Mouse (Mus musculus) MEL (cell line): ENCODE measurements around the gene Faap100.

ENCODE experiments used
- CTCF ChIP-seq, 3 experiments: IDR thresholded peaks in 2 of 3; conservative IDR thresholded peaks in 1 of 3; 2 replicates each; pipeline ENCODE4 v1.5.1; 2011 to 2012; ENCODE audit warnings: low read length in 3 of 3, low read depth in 2 of 3, mild to moderate bottlenecking in 2 of 3, improper control_type of control experiment in 1 of 3, inconsistent platforms in 1 of 3, mixed read lengths in 1 of 3, moderate library complexity in 1 of 3; ENCODE audit not compliant: control insufficient read depth in 1 of 3, insufficient read depth in 1 of 3, poor library complexity in 1 of 3, severe bottlenecking in 1 of 3
- E2F4 ChIP-seq: IDR thresholded peaks from 2 replicates; pipeline ENCODE4 v1.6.1; 2011; ENCODE audit warnings: low read depth, low read length, improper control_type of control experiment, borderline replicate concordance
- ETS1 ChIP-seq: IDR thresholded peaks from 2 replicates; pipeline ENCODE4 v1.6.1; 2012; ENCODE audit warnings: low read depth, mild to moderate bottlenecking, inconsistent platforms, low read length, improper control_type of control experiment, moderate library complexity
- GATA1 ChIP-seq: IDR thresholded peaks from 2 replicates; pipeline ENCODE4 v1.6.1; 2011; ENCODE audit warnings: low read depth, low read length, improper control_type of control experiment
- KAT2A ChIP-seq: conservative IDR thresholded peaks from 2 replicates; pipeline ENCODE4 v1.6.1; 2012; ENCODE audit warnings: low read depth, low read length, improper control_type of control experiment, inconsistent platforms
- MAFK ChIP-seq: IDR thresholded peaks from 2 replicates; pipeline ENCODE4 v1.6.1; 2011; ENCODE audit warnings: low read depth, mild to moderate bottlenecking, low read length, improper control_type of control experiment, borderline replicate concordance
- MEF2A ChIP-seq: IDR thresholded peaks from 2 replicates; pipeline ENCODE4 v1.6.1; 2014; ENCODE audit warnings: low read depth, mild to moderate bottlenecking, inconsistent platforms, low read length, improper control_type of control experiment; ENCODE audit not compliant: poor library complexity, insufficient replicate concordance, severe bottlenecking; ENCODE audit errors: extremely low read depth
- POLR2A ChIP-seq, 2 experiments: IDR thresholded peaks; 2 replicates each; pipeline ENCODE4 v1.6.1; 2011 to 2012; ENCODE audit warnings: low read length in 2 of 2, mild to moderate bottlenecking in 2 of 2, control low read depth in 1 of 2, improper control_type of control experiment in 1 of 2, low read depth in 1 of 2, moderate library complexity in 1 of 2; ENCODE audit not compliant: control insufficient read depth in 1 of 2, insufficient read depth in 1 of 2, poor library complexity in 1 of 2
- POLR2AphosphoS2 ChIP-seq: IDR thresholded peaks from 2 replicates; pipeline ENCODE4 v1.6.1; 2011; ENCODE audit warnings: low read length, improper control_type of control experiment
- TAL1 ChIP-seq: IDR thresholded peaks from 2 replicates; pipeline ENCODE4 v1.6.1; 2012; ENCODE audit warnings: mild to moderate bottlenecking, inconsistent platforms, low read length, moderate library complexity, mixed read lengths
- TCF12 ChIP-seq: IDR thresholded peaks from 2 replicates; pipeline ENCODE4 v1.6.1; 2014; ENCODE audit warnings: low read depth, mild to moderate bottlenecking, inconsistent platforms, low read length, improper control_type of control experiment, moderate library complexity
- USF1 ChIP-seq: IDR thresholded peaks from 2 replicates; pipeline ENCODE4 v1.6.1; 2014; ENCODE audit warnings: low read depth, mild to moderate bottlenecking, inconsistent platforms, low read length, improper control_type of control experiment, moderate library complexity
- ZKSCAN1 ChIP-seq: IDR thresholded peaks from 2 replicates; pipeline ENCODE4 v1.6.1; 2012; ENCODE audit warnings: low read depth, mild to moderate bottlenecking, inconsistent platforms, low read length, improper control_type of control experiment, moderate library complexity

GRCm38 (mm10) chr11:120354304-120355276, 24.0 kb downstream of the Faap100 start:
- TF ChIP-seq E2F4: no peak
- TF ChIP-seq POLR2A (IDR thresholded peaks at IDR 0.05; ENCODE audit: control insufficient read depth in 1 of 2, insufficient read depth in 1 of 2, low read depth in 1 of 2, low read length in 2 of 2, poor library complexity in 1 of 2): no peak
- no peak for TF ChIP-seq TAL1
- TF ChIP-seq ZKSCAN1: no peak
- no peak for TF ChIP-seq ETS1
- no peak for TF ChIP-seq CTCF (IDR thresholded peaks at IDR 0.05 in 2 of 3, conservative IDR thresholded peaks at IDR 0.05 in 1 of 3; ENCODE audit: control insufficient read depth in 1 of 3, insufficient read depth in 1 of 3, low read depth in 2 of 3, low read length in 3 of 3, poor library complexity in 1 of 3, severe bottlenecking in 1 of 3)
- 0 out of 2 replicates have a peak, but pooled peaks have one; percentile 42 for TF ChIP-seq MAFK
- no peak for TF ChIP-seq POLR2AphosphoS2
- no peak for TF ChIP-seq USF1
- TF ChIP-seq KAT2A: no peak
- no peak for TF ChIP-seq GATA1
- no peak for TF ChIP-seq MEF2A
- no peak for TF ChIP-seq TCF12
